Mouse (Mus musculus) lung, embryonic 16.5 days (tissue): ENCODE data around the gene Capn2. TPM values are rescaled to one million over a fixed set of nuclear protein-coding genes. Genes with fewer than 3 reads are reported as not detected.

ENCODE experiments used
- ATAC-seq: fragments of 200-750 bp; cut with Nextera tagmentation; 2 replicates; pipeline ENCODE4 v1.8.0; 2017; ENCODE audit warnings: low read depth, mild to moderate bottlenecking, moderate library complexity
- H3K27ac ChIP-seq: fragments of 300-500 bp; sonication (generic); 2 replicates; pipeline ENCODE4 v1.5.1; 2014; ENCODE audit warnings: mild to moderate bottlenecking, control low read depth, low read length
- H3K27me3 ChIP-seq: fragments of 300-500 bp; sonication (generic); 2 replicates; pipeline ENCODE4 v1.6.1; 2014; ENCODE audit warnings: low read depth, low read length, mixed read lengths; ENCODE audit not compliant: control insufficient read depth, insufficient read depth
- H3K36me3 ChIP-seq: fragments of 300-500 bp; sonication (generic); 2 replicates; pipeline ENCODE4 v1.6.1; 2014; ENCODE audit warnings: low read length; ENCODE audit not compliant: control insufficient read depth, insufficient read depth
- H3K4me1 ChIP-seq: fragments of 300-500 bp; sonication (generic); replicated peaks from 2 replicates; pipeline ENCODE4 v1.6.1; 2014; ENCODE audit warnings: low read length, mixed read lengths; ENCODE audit not compliant: control insufficient read depth, insufficient read depth
- H3K4me2 ChIP-seq: fragments of 300-500 bp; sonication (generic); 2 replicates; pipeline ENCODE4 v1.6.1; 2014; ENCODE audit warnings: low read depth, low read length, control low read depth
- H3K4me3 ChIP-seq: fragments of 300-500 bp; sonication (generic); 2 replicates; pipeline ENCODE4 v1.5.1; 2014; ENCODE audit warnings: mild to moderate bottlenecking, low read length, control low read depth
- H3K9ac ChIP-seq: fragments of 300-500 bp; sonication (generic); 2 replicates; pipeline ENCODE4 v1.6.1; 2014; ENCODE audit warnings: low read length, control low read depth
- H3K9me3 ChIP-seq: fragments of 300-500 bp; sonication (generic); 2 replicates; pipeline ENCODE4 v1.6.1; 2016; ENCODE audit warnings: low read length; ENCODE audit not compliant: control insufficient read depth
- WGBS: fragments of 180-500 bp; shearing (Covaris S2); extraction: QIAGEN DNeasy Blood & Tissue Kit; methylation state at CpG from one replicate; pipeline ENCODE4 v1.1.7; 2014; 5-methylcytosine and 5-hydroxymethylcytosine counted together
- polyA plus RNA-seq: library from polyadenylated mRNA; unstranded; fragments of >200 nt; fragmentation: Nextera tagmentation; extraction: Ambion mirVana; gene quantifications from 2 replicates; pipeline ENCODE4 v1.2.1, GENCODE M21; 2015

The Capn2 gene
- polyA plus RNA-seq, 1 experiment from 2014 or later: 136 TPM

GRCm38 (mm10) chr1:182506229-182506986 lies 11.0 kb downstream of the Capn2 start:
- Histone ChIP-seq H3K4me2 (no peak overlapping the region), H3K27ac (peak overlapping the region; percentile 84), H3K4me1 (peaks cover 39% of the 10 kb centered on the region), H3K36me3 (peaks cover 18% of the 10 kb centered on the region), H3K4me3 (no peak overlapping the region), H3K9ac (peak overlapping the region; percentile 8), H3K9me3 (no peaks in the 10 kb centered on the region), H3K27me3 (no peaks in the 10 kb centered on the region)
- peak; percentile 62 for ATAC-seq
- WGBS: 40% methylated on average over 7 of the region's 7 CpGs

- no peak for ATAC-seq
- Histone ChIP-seq H3K4me3 (no peak overlapping the region), H3K27ac (no peak overlapping the region), H3K4me2 (no peak overlapping the region), H3K9ac (no peak overlapping the region), H3K36me3 (peaks cover 11% of the 10 kb centered on the region), H3K27me3 (no peaks in the 10 kb centered on the region), H3K9me3 (no peaks in the 10 kb centered on the region), H3K4me1 (peaks cover 37% of the 10 kb centered on the region)
- WGBS: 87% methylated on average over 3 of the region's 3 CpGs
These were observed 12.1 kb downstream of the Capn2 start for GRCm38 (mm10) chr1:182505291-182505690.

GRCm38 (mm10) chr1:182504223-182504622 lies 13.2 kb downstream of the Capn2 start:
- H3K4me1 ChIP-seq: peaks cover 39% of the 10 kb centered on the region
- H3K27me3 ChIP-seq: no peaks in the 10 kb centered on the region
- no peak overlapping the region for H3K4me3 ChIP-seq
- ATAC-seq: peak; percentile 46
- H3K27ac ChIP-seq: no peak overlapping the region
- peaks cover 5% of the 10 kb centered on the region; the same call in 1 of the 2 replicates for H3K36me3 ChIP-seq
- H3K9ac ChIP-seq: 0 out of 2 replicates have a peak overlapping the region, but pooled peaks have one; percentile 2
- WGBS: 17% methylated on average over 4 of the region's 4 CpGs
- no peak overlapping the region for H3K4me2 ChIP-seq
- H3K9me3 ChIP-seq: no peaks in the 10 kb centered on the region

- Histone ChIP-seq H3K27me3 (no peaks in the 10 kb centered on the region), H3K9me3 (no peaks in the 10 kb centered on the region), H3K4me3 (no peak overlapping the region), H3K36me3 (no peaks in the 10 kb centered on the region; the same call in 1 of the 2 replicates), H3K4me2 (no peak overlapping the region), H3K27ac (no peak overlapping the region), H3K4me1 (peaks cover 40% of the 10 kb centered on the region), H3K9ac (no peak overlapping the region)
- 80% methylated on average over 13 of the region's 13 CpGs for WGBS
- no peak for ATAC-seq
These were observed 14.1 kb downstream of the Capn2 start for GRCm38 (mm10) chr1:182503206-182503900.

GRCm38 (mm10) chr1:182502491-182503050 lies 14.8 kb downstream of the Capn2 start:
- peaks cover 45% of the 10 kb centered on the region for H3K4me1 ChIP-seq
- no peak for ATAC-seq
- H3K9me3 ChIP-seq: no peaks in the 10 kb centered on the region
- no peak overlapping the region for H3K9ac ChIP-seq
- no peaks in the 10 kb centered on the region; the same call in 1 of the 2 replicates for H3K36me3 ChIP-seq
- WGBS: 75% methylated on average over 7 of the region's 7 CpGs
- no peak overlapping the region for H3K27ac ChIP-seq
- no peaks in the 10 kb centered on the region for H3K27me3 ChIP-seq
- no peak overlapping the region for H3K4me2 ChIP-seq
- H3K4me3 ChIP-seq: no peak overlapping the region

GRCm38 (mm10) chr1:182501815-182502405 lies 15.5 kb downstream of the Capn2 start:
- ATAC-seq: no peak

GRCm38 (mm10) chr1:182500843-182501242 lies 16.6 kb downstream of the Capn2 start:
- Histone ChIP-seq H3K4me2 (no peak overlapping the region), H3K4me1 (peaks cover 50% of the 10 kb centered on the region), H3K4me3 (no peak overlapping the region), H3K9ac (no peak overlapping the region), H3K27ac (peak overlapping the region; percentile 48; the same call in 1 of the 2 replicates), H3K27me3 (no peaks in the 10 kb centered on the region), H3K9me3 (no peaks in the 10 kb centered on the region), H3K36me3 (no peaks in the 10 kb centered on the region; the same call in 1 of the 2 replicates)
- 76% methylated on average over 4 of the region's 4 CpGs for WGBS
- ATAC-seq: no peak

More at GRCm38 (mm10) chr1:182501815-182502405, 15.5 kb downstream of the Capn2 start:
- Histone ChIP-seq H3K9me3 (no peaks in the 10 kb centered on the region), H3K36me3 (no peaks in the 10 kb centered on the region; the same call in 1 of the 2 replicates), H3K4me2 (no peak overlapping the region), H3K4me1 (peaks cover 50% of the 10 kb centered on the region), H3K9ac (no peak overlapping the region), H3K27me3 (no peaks in the 10 kb centered on the region), H3K27ac (no peak overlapping the region), H3K4me3 (no peak overlapping the region)
- 83% methylated on average over 7 of the region's 7 CpGs for WGBS

GRCm38 (mm10) chr1:182500224-182500623 lies 17.2 kb downstream of the Capn2 start:
- Histone ChIP-seq H3K9ac (no peak overlapping the region), H3K36me3 (no peaks in the 10 kb centered on the region; the same call in 1 of the 2 replicates), H3K9me3 (no peaks in the 10 kb centered on the region), H3K4me3 (no peak overlapping the region), H3K27ac (peak overlapping the region; percentile 48), H3K4me1 (peaks cover 47% of the 10 kb centered on the region), H3K4me2 (no peak overlapping the region), H3K27me3 (no peaks in the 10 kb centered on the region)
- WGBS: 61% methylated on average over 4 of the region's 4 CpGs
- ATAC-seq: no peak
